ENCODE assay signal across 23 mouse cellular contexts in the genomic region with DNA sequence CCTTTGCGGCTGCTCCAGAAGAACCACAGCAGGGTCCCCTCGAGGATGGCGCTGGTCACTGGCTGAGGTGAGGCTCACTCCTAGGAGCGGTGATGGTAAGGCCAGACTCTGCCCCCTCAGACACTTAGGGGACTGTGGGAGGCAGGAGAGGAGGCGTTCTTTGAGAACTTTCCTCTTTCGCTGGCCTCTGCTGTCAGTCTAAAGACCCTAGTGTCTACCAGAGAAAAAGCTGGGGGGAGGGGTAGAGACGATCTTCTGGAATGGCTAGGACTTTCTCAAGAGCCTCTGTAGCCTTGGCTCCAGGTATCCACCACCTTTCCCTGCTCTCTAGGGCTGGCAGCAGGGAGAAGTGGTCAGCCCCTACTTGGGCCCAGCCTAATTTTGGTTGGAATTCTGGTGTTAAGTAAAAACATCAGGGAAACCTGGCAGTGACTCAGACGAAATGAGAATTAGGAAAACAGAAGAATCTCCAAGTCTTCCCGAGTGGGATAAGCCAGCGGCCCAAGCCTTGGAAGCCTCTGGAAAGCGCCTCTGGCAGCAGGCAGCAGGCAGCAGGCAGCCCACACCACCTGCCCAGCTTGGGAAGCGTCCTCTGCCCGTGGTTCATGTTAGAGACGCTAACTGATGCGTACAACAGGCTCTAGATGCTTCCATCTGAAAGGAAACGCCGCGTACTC. TPM values are rescaled to one million over a fixed set of nuclear protein-coding genes. Genes with fewer than 3 reads are reported as not detected.
A peak's percentile ranks its signal among the peaks of the same experiment; 100 is the strongest.
DNase-seq lines count a peak whose midpoint lies in the region; ATAC-seq lines count a peak whose summit lies in the region.
"Had no signal": no experiment of that assay in that cellular context is flagged by ENCODE, and none has a peak within 500 bp of the region (broad histone marks: within the 10 kb centered on the region; RNA-seq: fewer than 3 reads in every experiment).

No protein-coding gene starts in this region.

- H3K36me3 ChIP-seq in kidney, embryonic 14.5 days (ENCODE audit: control insufficient read depth, insufficient read depth, low read length), result no peaks in the 10 kb centered on the region
- H3K36me3 ChIP-seq in kidney, embryonic 16.5 days (ENCODE audit: insufficient read depth, low read length), result no peaks in the 10 kb centered on the region; the same call in 1 of the 2 replicates
- H3K36me3 ChIP-seq in limb, embryonic 10.5 days, result no peaks in the 10 kb centered on the region
- no peaks in the 10 kb centered on the region; the same call in 1 of the 2 replicates for H3K36me3 ChIP-seq in intestine, embryonic 16.5 days (ENCODE audit: control insufficient read depth, insufficient read depth, low read length)
- H3K36me3 ChIP-seq: hindbrain, embryonic 15.5 days; intestine, embryonic 15.5 days had no signal

- 0 out of 2 replicates have a peak, but pooled peaks have one; percentile 17 for ATAC-seq in kidney, embryonic 14.5 days (ENCODE audit: low FRiP score, low TSS enrichment)
- ATAC-seq in kidney, embryonic 16.5 days (ENCODE audit: low FRiP score, low TSS enrichment), result no peak
- no peak for ATAC-seq in intestine, embryonic 16.5 days
- ATAC-seq: forebrain, embryonic 13.5 days; intestine, embryonic 15.5 days; Patski had no signal

- WGBS in kidney, embryonic 14.5 days, result 76% methylated on average over 18 of the region's 18 CpGs
- 76% methylated on average over 18 of the region's 18 CpGs for WGBS in kidney, embryonic 16.5 days
- 82% methylated on average over 18 of the region's 18 CpGs for WGBS in limb, embryonic 10.5 days
- 78% methylated on average over 18 of the region's 18 CpGs for WGBS in intestine, embryonic 16.5 days

- peak; percentile 19 for DNase-seq in embryo, embryonic 10.5 days (ENCODE audit: low spot score)
- no peak for DNase-seq in embryo, embryonic 10 days (ENCODE audit: low spot score)
- DNase-seq in limb, embryonic 10.5 days (ENCODE audit: low spot score), result no peak
- DNase-seq in cerebellum, postnatal 10 days, result no peak
- DNase-seq in retina, embryonic 14.5 days (ENCODE audit: low spot score), result no peak
- DNase-seq: adrenal gland, postnatal 10 days; cerebellum, adult 9-10 months; embryo, embryonic 11 days; lung, adult 2 months; lung, postnatal 36 days; retina, postnatal 1 day had no signal

- H3K4me3 ChIP-seq in kidney, embryonic 14.5 days (ENCODE audit: low read length), result no peak overlapping the region
- no peak overlapping the region for H3K4me3 ChIP-seq in kidney, embryonic 16.5 days (ENCODE audit: low read length)
- H3K4me3 ChIP-seq in limb, embryonic 10.5 days, result no peak overlapping the region
- no peak overlapping the region for H3K4me3 ChIP-seq in intestine, embryonic 16.5 days (ENCODE audit: low read length)
- H3K4me3 ChIP-seq: erythroblast, embryonic 14.5 days; forebrain, embryonic 13.5 days; heart, adult 2 months; hindbrain, embryonic 15.5 days; intestine, embryonic 15.5 days; kidney, embryonic 15.5 days had no signal

- H3K4me2 ChIP-seq in kidney, embryonic 14.5 days (replicated peaks; ENCODE audit: low read depth, low read length), result no peak overlapping the region
- no peak overlapping the region for H3K4me2 ChIP-seq in kidney, embryonic 16.5 days (replicated peaks; ENCODE audit: low read depth, low read length)
- no peak overlapping the region for H3K4me2 ChIP-seq in intestine, embryonic 16.5 days (ENCODE audit: low read depth, low read length)
- H3K4me2 ChIP-seq: forebrain, embryonic 13.5 days; hindbrain, embryonic 15.5 days; intestine, embryonic 15.5 days; kidney, embryonic 15.5 days; liver, embryonic 11.5 days had no signal

- no peak overlapping the region for H3K27ac ChIP-seq in kidney, embryonic 14.5 days (ENCODE audit: low read depth, low read length)
- H3K27ac ChIP-seq in kidney, embryonic 16.5 days (ENCODE audit: low read length), result no peak overlapping the region
- peak overlapping the region; percentile 51; the same call in 1 of the 2 replicates for H3K27ac ChIP-seq in limb, embryonic 10.5 days
- no peak overlapping the region for H3K27ac ChIP-seq in intestine, embryonic 16.5 days (ENCODE audit: low read length)
- H3K27ac ChIP-seq: forebrain, embryonic 13.5 days; heart, adult 2 months; hindbrain, embryonic 15.5 days; intestine, embryonic 15.5 days; kidney, embryonic 15.5 days; stomach, postnatal 0 days had no signal

- H3K4me1 ChIP-seq in kidney, embryonic 14.5 days (ENCODE audit: control insufficient read depth, insufficient read depth, low read length), result 0 out of 2 replicates have a peak, but pooled peaks cover 4% of the 10 kb centered on the region
- no peaks in the 10 kb centered on the region; the same call in 1 of the 2 replicates for H3K4me1 ChIP-seq in kidney, embryonic 16.5 days (ENCODE audit: insufficient read depth, low read length)
- H3K4me1 ChIP-seq in limb, embryonic 10.5 days, result peaks cover 6% of the 10 kb centered on the region; the same call in 1 of the 2 replicates
- H3K4me1 ChIP-seq in intestine, embryonic 16.5 days (ENCODE audit: control insufficient read depth, insufficient read depth, low read length), result 0 out of 2 replicates have a peak, but pooled peaks cover 3% of the 10 kb centered on the region
- H3K4me1 ChIP-seq: forebrain, embryonic 13.5 days; hindbrain, embryonic 15.5 days; intestine, embryonic 15.5 days had no signal

- H3K27me3 ChIP-seq in kidney, embryonic 14.5 days (ENCODE audit: control insufficient read depth, insufficient read depth, low read length), result no peaks in the 10 kb centered on the region
- H3K27me3 ChIP-seq in kidney, embryonic 16.5 days (ENCODE audit: insufficient read depth, low read length), result no peaks in the 10 kb centered on the region
- no peaks in the 10 kb centered on the region for H3K27me3 ChIP-seq in limb, embryonic 10.5 days (ENCODE audit: low read depth, poor library complexity, severe bottlenecking)
- no peaks in the 10 kb centered on the region for H3K27me3 ChIP-seq in intestine, embryonic 16.5 days (replicated peaks; ENCODE audit: control insufficient read depth, insufficient read depth, low read length)
- H3K27me3 ChIP-seq: forebrain, embryonic 13.5 days; hindbrain, embryonic 15.5 days; intestine, embryonic 15.5 days; kidney, embryonic 15.5 days; Patski had no signal

- H3K9me3 ChIP-seq in kidney, embryonic 14.5 days (ENCODE audit: control insufficient read depth, low read length), result peaks cover 16% of the 10 kb centered on the region
- peaks cover 17% of the 10 kb centered on the region for H3K9me3 ChIP-seq in kidney, embryonic 16.5 days (ENCODE audit: low read length)
- H3K9me3 ChIP-seq in limb, embryonic 10.5 days (replicated peaks), result peaks cover 2% of the 10 kb centered on the region; the same call in 1 of the 2 replicates
- H3K9me3 ChIP-seq in intestine, embryonic 16.5 days (ENCODE audit: control insufficient read depth, low read length), result peaks cover 4% of the 10 kb centered on the region; the same call in 1 of the 2 replicates

- no peak overlapping the region for H3K9ac ChIP-seq in kidney, embryonic 14.5 days (ENCODE audit: low read depth, low read length)
- H3K9ac ChIP-seq in kidney, embryonic 16.5 days (replicated peaks; ENCODE audit: low read length), result no peak overlapping the region
- no peak overlapping the region for H3K9ac ChIP-seq in intestine, embryonic 16.5 days (ENCODE audit: low read depth, low read length)
- H3K9ac ChIP-seq: forebrain, embryonic 13.5 days; hindbrain, embryonic 15.5 days; intestine, embryonic 15.5 days; kidney, embryonic 15.5 days had no signal

RNA-seq across cellular contexts. Expression of a gene that starts 50.9 kb away (rescaled TPM):
- polyA plus RNA-seq in kidney, embryonic 14.5 days (2014; fragmentation: Nextera tagmentation; extraction: Ambion mirVana), result 24.3 and 37.3 TPM in 2 replicates
- 29.8 and 36.6 TPM in 2 replicates for polyA plus RNA-seq in kidney, embryonic 16.5 days (2015; fragmentation: Nextera tagmentation; extraction: Ambion mirVana)
- polyA plus RNA-seq in limb, embryonic 10.5 days (2016; fragmentation: Nextera tagmentation; extraction: Ambion mirVana), result 18.3 and 19.9 TPM in 2 replicates
- polyA plus RNA-seq in intestine, embryonic 16.5 days (2015; fragmentation: Nextera tagmentation; extraction: Ambion mirVana), result 38.6 and 47.1 TPM in 2 replicates
